Mouse (Mus musculus) forebrain, postnatal 0 days (tissue): ENCODE results near the gene Dapp1. TPM values are rescaled to one million over a fixed set of nuclear protein-coding genes. Genes with fewer than 3 reads are reported as not detected.

Source experiments
- ATAC-seq: fragments of 200-750 bp; cut with Nextera tagmentation; 2 replicates; pipeline ENCODE4 v1.8.0; 2017; ENCODE audit warnings: mild to moderate bottlenecking, moderate library complexity
- DNase-seq: peaks from one replicate; pipeline ENCODE4 v3.0.0-alpha.2; 2015
- H3K27ac ChIP-seq: fragments of 300-500 bp; sonication (generic); 2 replicates; pipeline ENCODE4 v1.5.1; 2014; ENCODE audit warnings: low read depth, mild to moderate bottlenecking, antibody characterized with exemption, low read length, moderate library complexity, mixed read lengths
- H3K27me3 ChIP-seq: fragments of 300-500 bp; sonication (generic); 2 replicates; pipeline ENCODE4 v1.6.1; 2014; ENCODE audit warnings: mild to moderate bottlenecking, low read length, mixed read lengths; ENCODE audit not compliant: insufficient read depth
- H3K36me3 ChIP-seq: fragments of 300-500 bp; sonication (generic); 2 replicates; pipeline ENCODE4 v1.6.1; 2014; ENCODE audit warnings: mild to moderate bottlenecking, moderate library complexity; ENCODE audit not compliant: insufficient read depth
- H3K4me1 ChIP-seq: fragments of 300-500 bp; sonication (generic); 2 replicates; pipeline ENCODE4 v1.6.1; 2014; ENCODE audit warnings: antibody characterized with exemption; ENCODE audit not compliant: insufficient read depth
- H3K4me2 ChIP-seq: fragments of 300-500 bp; sonication (generic); 2 replicates; pipeline ENCODE4 v1.6.1; 2014; ENCODE audit warnings: low read depth, mild to moderate bottlenecking, moderate library complexity
- H3K4me3 ChIP-seq: fragments of 300-500 bp; sonication (generic); 2 replicates; pipeline ENCODE4 v1.5.1; 2014; ENCODE audit warnings: low read depth, low read length, mixed read lengths
- H3K9ac ChIP-seq: fragments of 300-500 bp; sonication (generic); 2 replicates; pipeline ENCODE4 v1.6.1; 2014; ENCODE audit warnings: mild to moderate bottlenecking
- H3K9me3 ChIP-seq: fragments of 300-500 bp; sonication (generic); 2 replicates; pipeline ENCODE4 v1.6.1; 2016; ENCODE audit warnings: low read length
- CTCF ChIP-seq: sonication (generic); IDR thresholded peaks from 2 replicates; pipeline ENCODE4 v1.5.1; 2016; ENCODE audit warnings: antibody characterized with exemption, control low read depth, low read depth
- WGBS: fragments of 180-500 bp; shearing (Covaris S2); extraction: QIAGEN DNeasy Blood & Tissue Kit; methylation state at CpG from one replicate; pipeline ENCODE4 v1.1.7; 2014; 5-methylcytosine and 5-hydroxymethylcytosine counted together
- polyA plus RNA-seq: library from polyadenylated mRNA; unstranded; fragments of >200 nt; fragmentation: Nextera tagmentation; extraction: Ambion mirVana; gene quantifications from 2 replicates; pipeline ENCODE4 v1.2.1, GENCODE M21; 2015
- total RNA-seq: library from RNA; depleted of rRNA; stranded (reverse); fragments of >200 nt; gene quantifications from 2 replicates; pipeline ENCODE4 v1.2.3, GENCODE M21; 2014

Gene Dapp1
- total and polyA plus RNA-seq, 2 experiments from 2014 or later, result 3.3 to 4.3 TPM

DNA sequence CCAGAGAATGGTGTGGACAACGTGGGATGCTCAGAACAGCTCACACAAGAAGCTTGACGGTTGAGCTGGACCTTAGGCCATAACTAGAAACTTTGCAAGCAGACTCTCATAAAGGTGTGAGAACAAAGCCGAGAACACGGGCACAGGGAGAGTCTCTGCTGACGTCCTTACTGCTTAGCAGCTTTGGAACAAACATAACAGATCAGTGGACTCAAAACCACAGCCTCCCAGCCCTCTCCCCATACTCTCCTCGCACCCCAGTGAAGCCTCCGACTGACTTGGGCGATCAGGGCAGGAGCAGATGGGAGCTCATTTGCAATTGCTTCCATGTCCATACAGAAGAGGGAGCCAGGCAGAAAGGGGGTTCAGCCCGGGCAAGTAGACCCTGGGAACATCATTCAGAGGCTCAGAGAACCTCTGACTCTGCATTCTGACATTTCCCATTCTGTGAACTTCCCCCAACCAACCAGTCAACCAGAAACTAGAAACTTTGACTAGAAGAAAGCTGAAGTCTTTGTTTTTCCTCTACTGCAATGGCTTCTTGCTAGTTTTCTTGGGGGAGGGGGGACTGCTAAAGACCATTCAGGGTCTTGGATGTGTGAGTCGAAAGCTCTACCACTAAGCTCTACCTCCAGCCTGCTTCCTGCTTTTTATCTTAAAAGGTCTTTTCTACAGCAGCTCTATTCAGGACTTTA is 31.0 kb downstream of the Dapp1 start:
- Histone ChIP-seq H3K4me3 (no peak overlapping the region), H3K27ac (no peak overlapping the region), H3K27me3 (no peaks in the 10 kb centered on the region), H3K36me3 (no peaks in the 10 kb centered on the region), H3K4me1 (no peaks in the 10 kb centered on the region), H3K9ac (no peak overlapping the region), H3K9me3 (no peaks in the 10 kb centered on the region), H3K4me2 (no peak overlapping the region)
- no peak for ATAC-seq
- no peak for DNase-seq
- TF ChIP-seq CTCF, result no peak
- 78% methylated on average over 10 of the region's 10 CpGs for WGBS

DNA sequence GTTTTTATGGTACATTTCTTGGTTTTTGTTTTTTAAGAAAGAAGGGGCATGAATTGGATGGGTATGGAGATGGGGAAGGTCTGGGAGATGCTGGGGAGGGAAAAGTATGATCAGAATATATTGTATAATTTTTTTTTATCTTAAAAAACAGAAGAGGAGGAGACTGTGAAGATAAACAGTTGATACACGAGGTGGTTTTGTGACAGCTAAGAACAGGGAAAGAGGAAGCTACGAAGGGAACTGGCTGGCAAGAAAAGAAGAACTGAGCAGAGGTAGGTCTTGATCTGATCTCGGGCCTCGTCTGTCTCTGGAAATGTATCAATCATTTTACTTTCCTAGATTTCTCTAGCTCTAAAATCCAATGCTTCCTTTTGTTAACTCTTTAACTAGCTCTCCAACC is 33.8 kb downstream of the Dapp1 start:
- WGBS, result 85% methylated on average over 4 of the region's 4 CpGs
- Histone ChIP-seq H3K9me3 (no peaks in the 10 kb centered on the region), H3K4me1 (no peaks in the 10 kb centered on the region), H3K27ac (no peak overlapping the region), H3K36me3 (no peaks in the 10 kb centered on the region), H3K4me3 (no peak overlapping the region), H3K27me3 (no peaks in the 10 kb centered on the region), H3K9ac (no peak overlapping the region), H3K4me2 (no peak overlapping the region)
- no peak for TF ChIP-seq CTCF
- ATAC-seq, result no peak
- DNase-seq, result no peak

DNA sequence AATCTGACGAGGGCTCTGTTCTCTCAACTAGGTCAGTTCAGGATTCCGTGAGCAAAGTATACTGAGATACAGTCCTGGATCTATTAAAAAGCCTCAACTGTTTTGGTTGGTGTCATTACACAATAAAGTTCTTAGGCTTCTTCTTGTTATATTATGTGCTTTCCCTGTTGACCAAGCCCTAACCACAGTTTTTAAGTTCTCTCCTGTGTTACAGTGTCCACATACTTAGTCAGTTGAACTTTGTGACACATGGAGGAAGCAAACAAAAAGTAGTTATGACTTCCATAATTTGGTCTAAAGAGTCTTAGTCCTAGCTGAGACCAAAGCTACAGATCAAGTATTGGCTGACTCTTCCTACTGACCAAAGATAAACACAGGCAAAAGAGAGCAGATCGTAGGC is 34.5 kb downstream of the Dapp1 start:
- Histone ChIP-seq H3K9ac (no peak overlapping the region), H3K4me3 (no peak overlapping the region), H3K36me3 (no peaks in the 10 kb centered on the region), H3K4me2 (no peak overlapping the region), H3K27ac (no peak overlapping the region), H3K27me3 (no peaks in the 10 kb centered on the region), H3K9me3 (no peaks in the 10 kb centered on the region), H3K4me1 (no peaks in the 10 kb centered on the region)
- ATAC-seq, result no peak
- TF ChIP-seq CTCF, result no peak
- DNase-seq, result no peak
- WGBS, result 83% methylated on average over 3 of the region's 3 CpGs

DNA sequence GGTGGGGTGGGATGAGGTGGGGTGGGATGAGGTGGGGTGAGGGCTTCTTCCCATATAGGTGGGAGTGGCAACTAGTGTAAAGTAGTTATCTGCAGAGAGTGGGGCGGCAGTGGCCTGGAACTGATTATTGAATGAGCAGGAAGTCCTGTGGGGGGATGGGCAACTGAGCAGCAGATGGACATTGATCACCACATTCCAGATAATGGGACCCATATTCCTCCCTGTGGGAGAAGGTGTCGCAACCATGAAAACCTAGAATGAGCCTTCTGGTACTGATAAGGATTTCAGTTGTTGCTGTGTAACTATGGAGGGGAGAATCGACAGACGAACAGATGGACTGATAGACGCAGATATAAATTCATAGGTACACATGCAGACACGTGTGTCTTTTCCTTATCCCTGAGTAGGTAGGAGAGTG is 37.6 kb downstream of the Dapp1 start:
- no peaks in the 10 kb centered on the region for H3K4me1 ChIP-seq
- no peaks in the 10 kb centered on the region for H3K36me3 ChIP-seq
- H3K27ac ChIP-seq, result no peak overlapping the region
- ATAC-seq (no peak), DNase-seq (no peak)
- no peak for TF ChIP-seq CTCF
- no peak overlapping the region for H3K4me3 ChIP-seq
- no peaks in the 10 kb centered on the region for H3K27me3 ChIP-seq
- H3K4me2 ChIP-seq, result no peak overlapping the region
- 92% methylated on average over 6 of the region's 6 CpGs for WGBS
- H3K9ac ChIP-seq, result no peak overlapping the region
- no peaks in the 10 kb centered on the region for H3K9me3 ChIP-seq

DNA sequence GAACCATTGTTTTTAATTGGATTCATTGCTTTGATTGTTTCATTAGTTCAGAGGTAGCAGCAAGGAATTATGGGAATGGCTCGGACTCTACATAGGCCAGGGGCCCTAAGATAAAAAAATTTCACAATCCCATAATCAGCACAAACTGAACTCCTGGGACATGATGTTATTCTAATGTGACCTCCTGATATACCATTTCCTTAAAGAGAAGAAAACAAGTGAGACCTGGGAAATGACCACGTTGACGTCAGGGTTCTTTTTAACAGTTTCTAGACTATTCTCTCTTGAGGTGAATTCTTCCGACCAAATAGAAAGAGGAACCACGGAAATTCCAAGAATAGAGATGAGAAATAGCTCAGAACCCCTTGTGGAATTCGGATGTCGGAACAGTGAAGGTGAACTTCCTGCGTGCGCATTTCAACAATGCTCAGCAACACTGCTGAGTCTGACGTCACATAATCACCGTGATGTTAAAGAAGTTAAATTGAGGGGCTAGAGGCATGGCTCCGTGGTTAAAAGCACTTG is 39.2 kb downstream of the Dapp1 start:
- ATAC-seq (no peak), DNase-seq (no peak)
- H3K36me3 ChIP-seq, result no peaks in the 10 kb centered on the region
- H3K27ac ChIP-seq, result no peak overlapping the region
- no peak overlapping the region for H3K4me2 ChIP-seq
- H3K27me3 ChIP-seq, result no peaks in the 10 kb centered on the region
- WGBS, result 91% methylated on average over 12 of the region's 12 CpGs
- H3K4me1 ChIP-seq, result no peaks in the 10 kb centered on the region
- H3K9me3 ChIP-seq, result no peaks in the 10 kb centered on the region
- H3K9ac ChIP-seq, result no peak overlapping the region
- no peak overlapping the region for H3K4me3 ChIP-seq
- no peak for TF ChIP-seq CTCF

DNA sequence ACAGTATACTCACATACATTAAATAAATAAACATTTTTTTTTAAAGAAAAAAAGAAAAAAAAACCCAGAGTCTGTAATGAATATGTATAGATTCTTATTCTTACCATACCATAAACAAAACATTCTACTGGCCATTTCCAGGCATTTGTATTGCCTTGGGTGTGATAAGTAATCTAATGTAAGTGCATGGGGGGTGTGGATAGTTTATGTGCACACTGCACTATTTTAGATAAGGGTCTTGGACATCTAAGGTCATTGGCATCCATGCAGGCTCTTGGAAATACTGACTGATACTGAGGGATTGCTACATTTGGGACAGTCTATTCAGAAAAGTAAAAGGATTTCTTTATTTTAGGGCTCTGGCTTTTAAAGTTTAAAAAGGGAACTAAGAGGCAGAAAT is 39.8 kb downstream of the Dapp1 start:
- no peak for TF ChIP-seq CTCF
- no peak overlapping the region for H3K4me2 ChIP-seq
- DNase-seq (no peak), ATAC-seq (no peak)
- H3K4me1 ChIP-seq, result no peaks in the 10 kb centered on the region
- H3K9ac ChIP-seq, result no peak overlapping the region
- H3K27ac ChIP-seq, result no peak overlapping the region
- H3K9me3 ChIP-seq, result no peaks in the 10 kb centered on the region
- H3K36me3 ChIP-seq, result no peaks in the 10 kb centered on the region
- no peaks in the 10 kb centered on the region for H3K27me3 ChIP-seq
- no peak overlapping the region for H3K4me3 ChIP-seq

DNA sequence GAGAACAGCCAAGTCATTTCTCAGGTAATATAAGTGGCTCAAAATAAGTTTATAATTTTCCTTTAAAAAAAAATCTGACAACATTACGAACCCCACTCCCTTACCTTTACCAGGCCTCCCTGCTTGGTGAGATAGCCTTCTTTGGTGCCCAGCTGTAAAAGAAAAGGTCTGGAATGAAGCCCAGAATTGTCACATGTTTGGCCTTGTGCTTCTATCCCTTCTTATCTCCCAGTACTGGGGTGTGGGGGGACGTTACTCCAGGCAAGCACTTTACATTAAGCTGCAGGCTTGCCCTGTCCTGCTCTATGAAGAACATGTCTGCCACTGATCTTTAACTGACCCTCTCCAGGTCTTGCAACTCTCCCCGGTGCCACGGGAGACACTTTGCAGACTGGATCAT is 40.6 kb downstream of the Dapp1 start:
- no peak for TF ChIP-seq CTCF
- ATAC-seq, result no peak
- WGBS, result 65% methylated on average over 4 of the region's 4 CpGs

More for the DNA sequence above, 40.6 kb downstream of the Dapp1 start:
- Histone ChIP-seq H3K27ac (no peak overlapping the region), H3K4me1 (no peaks in the 10 kb centered on the region), H3K36me3 (no peaks in the 10 kb centered on the region), H3K9me3 (no peaks in the 10 kb centered on the region), H3K9ac (no peak overlapping the region), H3K4me3 (no peak overlapping the region), H3K4me2 (no peak overlapping the region), H3K27me3 (no peaks in the 10 kb centered on the region)
- DNase-seq, result no peak
